Mouse (Mus musculus) layer of hippocampus, postnatal 36 days (tissue): ENCODE data around the gene Etv6. TPM values are rescaled to one million over a fixed set of nuclear protein-coding genes. Genes with fewer than 3 reads are reported as not detected.

Source experiments
- DNase-seq, 2 experiments: peaks; one replicate each; pipeline ENCODE4 v3.0.0; 2022
- total RNA-seq, 2 experiments: library from RNA; stranded (reverse); gene quantifications; 2 replicates each; pipeline ENCODE4 v1.2.3; 2021

Gene Etv6
- total RNA-seq, 2 experiments from 2014 or later: 9.9 to 11.2 TPM

DNA sequence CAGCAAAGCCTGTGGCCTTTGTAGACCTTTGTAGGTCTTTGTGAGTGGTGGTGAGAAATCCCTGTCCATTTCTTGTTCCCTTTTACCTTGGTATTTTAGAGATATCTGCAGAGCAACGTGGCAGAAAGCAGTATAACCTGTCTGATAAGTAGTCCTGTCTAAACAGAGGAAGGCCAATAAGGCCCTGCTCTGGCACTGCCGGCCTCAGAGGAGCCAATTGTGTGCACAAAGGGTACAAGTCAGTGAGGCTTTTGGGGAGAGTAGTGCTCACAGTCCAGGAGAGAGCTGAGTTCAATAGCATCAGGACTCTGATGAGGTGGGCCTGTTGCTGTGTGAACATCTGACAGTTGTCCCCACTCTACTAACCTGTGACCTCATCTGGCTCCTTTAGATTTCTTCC is 77.7 kb downstream of the Etv6 start:
- DNase-seq: no peak

DNA sequence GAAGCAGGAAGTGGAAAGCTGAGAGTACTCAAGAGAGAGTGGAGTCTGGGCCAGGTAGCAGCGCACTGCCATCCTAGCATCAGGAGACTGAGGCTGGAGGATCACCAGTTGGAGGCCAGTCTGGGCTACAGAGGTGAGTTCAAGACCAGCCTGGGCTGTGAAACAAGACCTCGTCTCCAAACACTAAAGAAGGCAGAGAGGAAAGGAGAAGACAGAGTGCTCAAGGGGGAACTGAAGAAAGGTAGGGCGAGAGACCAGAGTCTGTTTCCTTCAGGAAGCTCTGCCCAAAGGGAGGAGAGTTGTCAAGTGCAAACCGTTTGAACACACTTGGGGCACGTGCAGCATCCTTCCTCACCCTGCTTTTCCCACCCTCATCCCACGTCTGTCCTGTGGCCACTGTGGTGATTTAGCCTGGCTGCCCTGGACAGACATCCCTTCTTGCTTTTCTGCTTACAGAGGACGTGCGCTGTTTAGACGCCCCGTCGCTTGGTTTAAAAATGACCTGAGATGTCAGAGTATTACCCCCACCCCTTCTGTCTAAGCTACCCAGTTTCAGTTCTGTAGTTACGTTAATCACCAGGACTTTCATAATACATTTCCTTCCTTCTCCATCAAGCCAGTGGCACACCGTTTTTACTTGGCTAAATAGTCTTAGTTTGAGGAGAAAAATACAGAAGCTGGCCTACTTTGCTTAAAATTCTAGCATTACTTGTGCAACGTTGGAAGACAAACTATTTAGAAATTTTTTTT is 79.9 kb downstream of the Etv6 start:
- DNase-seq: no peak

GRCm38 (mm10) chr6:134117380-134117938 is 82.0 kb downstream of the Etv6 start:
- DNase-seq: no peak

GRCm38 (mm10) chr6:134118506-134118905 is 83.0 kb downstream of the Etv6 start:
- DNase-seq: no peak

DNA sequence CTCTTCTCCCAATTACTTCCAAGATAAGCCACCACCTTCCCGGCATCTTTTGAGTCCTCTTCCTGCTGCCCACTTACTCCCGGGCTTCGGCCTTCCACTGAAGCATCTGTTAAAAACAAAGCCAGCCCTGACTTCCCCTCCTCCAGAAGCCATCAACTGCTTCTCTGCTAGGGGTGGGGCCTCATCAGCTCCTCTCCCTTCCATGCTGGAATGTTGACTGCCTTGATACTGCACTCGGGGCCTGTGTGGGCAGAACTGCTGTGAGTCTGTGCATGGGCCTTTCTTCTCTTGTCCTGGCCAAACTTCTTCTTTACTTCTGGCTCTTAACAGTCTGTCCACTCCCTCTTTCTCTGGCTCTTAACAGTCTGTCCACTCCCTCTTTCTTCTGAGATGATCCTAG is 83.6 kb downstream of the Etv6 start:
- DNase-seq: no peak

DNA sequence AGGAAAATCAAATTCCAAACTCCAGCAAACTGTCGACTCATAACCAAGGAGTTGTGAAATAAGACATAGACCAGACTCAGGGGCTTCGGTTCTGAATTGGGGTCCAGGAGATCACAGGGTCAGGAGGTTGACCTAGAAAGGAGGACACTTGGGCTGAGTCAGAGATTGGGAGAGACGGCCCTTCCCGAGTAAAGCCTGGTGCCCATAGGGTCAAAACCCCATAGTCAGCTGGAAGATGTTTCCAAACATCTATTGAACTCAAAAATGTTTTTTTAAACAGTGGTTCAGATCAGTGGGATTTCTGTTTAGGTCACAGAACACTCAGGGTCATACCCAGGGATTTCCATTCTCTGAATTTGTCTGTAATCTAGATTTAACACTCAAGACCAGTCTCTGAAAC is 84.7 kb downstream of the Etv6 start:
- DNase-seq: no peak

DNA sequence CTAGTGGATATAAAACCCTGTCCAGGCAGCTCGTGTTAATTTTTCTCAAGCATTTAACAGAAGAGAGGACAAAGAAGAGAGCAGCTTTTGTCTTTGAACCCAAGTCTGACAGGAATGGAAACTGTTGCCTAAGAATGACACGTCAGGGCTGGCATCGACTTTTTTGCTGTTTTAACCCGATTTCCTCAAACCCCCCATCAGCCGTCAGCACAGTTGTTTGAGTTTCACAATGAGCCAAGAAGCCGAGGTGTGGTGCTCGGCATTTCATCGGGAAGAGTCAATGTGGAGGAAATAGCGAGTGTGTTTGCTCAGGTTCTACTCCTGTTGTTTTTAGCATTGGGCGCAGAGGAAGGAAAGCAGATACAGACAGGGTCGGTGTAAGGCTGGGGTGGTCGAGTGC is 85.2 kb downstream of the Etv6 start:
- no peak for DNase-seq

GRCm38 (mm10) chr6:134122945-134123344 is 87.4 kb downstream of the Etv6 start:
- no peak for DNase-seq

- no peak for DNase-seq
Measured at GRCm38 (mm10) chr6:134123474-134123873, 88.0 kb downstream of the Etv6 start.

GRCm38 (mm10) chr6:134124256-134124655 is 88.8 kb downstream of the Etv6 start:
- no peak for DNase-seq

DNA sequence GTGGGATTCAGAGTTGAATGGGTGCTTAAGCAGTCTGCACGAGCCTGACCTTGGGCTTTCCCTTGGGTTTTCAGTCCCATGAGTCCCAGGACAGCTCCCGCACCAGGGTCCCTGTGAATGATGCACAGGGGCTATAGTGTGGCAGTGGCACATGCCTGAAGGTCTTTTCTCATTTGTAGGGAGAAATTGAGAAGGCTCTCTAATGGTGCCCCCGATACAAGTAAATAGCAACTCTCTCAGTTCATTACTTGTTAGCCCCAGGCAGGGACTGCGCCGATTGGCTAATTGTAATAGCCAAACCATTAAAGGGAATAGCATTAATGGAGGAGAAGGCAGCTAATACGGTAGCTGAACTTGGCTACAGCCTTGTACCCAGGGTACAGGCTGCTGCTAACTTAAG is 92.5 kb downstream of the Etv6 start:
- no peak for DNase-seq

GRCm38 (mm10) chr6:134128594-134128993 is 93.1 kb downstream of the Etv6 start:
- no peak for DNase-seq

DNA sequence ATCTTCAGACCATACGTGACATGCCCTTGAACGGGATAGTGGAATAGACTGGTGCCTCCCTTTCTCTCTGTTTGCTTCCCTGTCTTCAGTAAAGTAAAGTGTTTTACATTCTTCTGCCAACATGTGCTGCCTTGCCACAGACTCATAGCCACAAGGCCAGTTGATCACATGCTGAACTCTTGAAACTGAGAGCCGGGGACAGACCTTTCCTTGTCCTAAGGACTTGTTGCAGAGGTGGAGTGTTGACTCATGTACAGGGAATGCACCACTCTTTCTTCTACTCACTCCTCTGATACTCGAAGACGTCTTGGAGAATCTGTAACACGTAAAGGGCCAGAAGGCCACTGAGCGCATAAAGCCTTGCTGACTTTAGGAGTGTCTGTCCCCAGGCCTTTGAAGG is 94.3 kb downstream of the Etv6 start:
- no peak for DNase-seq

- DNase-seq: no peak
Measured at GRCm38 (mm10) chr6:134130816-134131215, 95.3 kb downstream of the Etv6 start.

DNA sequence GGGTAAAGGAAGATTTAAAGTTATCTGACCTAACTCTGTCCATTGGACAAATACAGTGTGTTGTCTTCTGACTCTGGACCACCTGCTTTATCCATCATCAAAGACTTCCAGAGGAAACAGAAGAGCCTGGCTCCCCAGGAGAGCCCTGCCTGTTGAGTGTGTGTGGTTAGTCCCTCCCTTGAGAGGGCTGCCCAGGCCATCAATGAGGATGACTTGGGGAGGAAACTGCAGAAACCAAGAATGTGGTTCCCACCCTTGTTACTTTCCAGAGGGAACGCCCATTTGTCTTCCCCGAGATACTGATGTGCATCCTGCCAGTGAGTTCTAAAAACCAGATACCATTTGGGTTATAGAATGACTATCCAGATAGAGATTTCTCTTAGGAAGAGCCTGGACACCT is 96.1 kb downstream of the Etv6 start:
- no peak for DNase-seq

- DNase-seq: no peak
Measured at GRCm38 (mm10) chr6:134133756-134134155, 98.3 kb downstream of the Etv6 start.

GRCm38 (mm10) chr6:134134821-134135323 is 99.4 kb downstream of the Etv6 start:
- no peak for DNase-seq

GRCm38 (mm10) chr6:134136315-134136714 is 100.8 kb downstream of the Etv6 start:
- no peak for DNase-seq

DNA sequence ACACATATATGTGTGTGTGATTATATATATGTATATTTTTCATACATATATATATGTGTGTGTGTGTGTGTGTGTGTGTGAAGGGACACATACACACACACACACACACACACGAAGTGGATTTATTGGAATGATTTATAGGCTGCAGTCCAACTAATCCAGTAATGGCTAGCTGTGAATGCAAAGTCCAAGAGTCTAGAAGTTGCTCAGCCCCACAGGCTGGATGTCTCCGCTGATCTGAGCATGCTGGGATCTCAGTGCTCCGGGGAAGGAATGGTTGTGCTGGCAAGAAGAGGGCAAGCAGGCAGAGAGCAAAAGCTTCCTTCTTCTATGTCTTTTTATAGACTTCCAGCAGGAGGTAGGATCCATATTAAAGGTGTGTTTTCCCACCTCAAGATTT is 103.9 kb downstream of the Etv6 start:
- DNase-seq: no peak

DNA sequence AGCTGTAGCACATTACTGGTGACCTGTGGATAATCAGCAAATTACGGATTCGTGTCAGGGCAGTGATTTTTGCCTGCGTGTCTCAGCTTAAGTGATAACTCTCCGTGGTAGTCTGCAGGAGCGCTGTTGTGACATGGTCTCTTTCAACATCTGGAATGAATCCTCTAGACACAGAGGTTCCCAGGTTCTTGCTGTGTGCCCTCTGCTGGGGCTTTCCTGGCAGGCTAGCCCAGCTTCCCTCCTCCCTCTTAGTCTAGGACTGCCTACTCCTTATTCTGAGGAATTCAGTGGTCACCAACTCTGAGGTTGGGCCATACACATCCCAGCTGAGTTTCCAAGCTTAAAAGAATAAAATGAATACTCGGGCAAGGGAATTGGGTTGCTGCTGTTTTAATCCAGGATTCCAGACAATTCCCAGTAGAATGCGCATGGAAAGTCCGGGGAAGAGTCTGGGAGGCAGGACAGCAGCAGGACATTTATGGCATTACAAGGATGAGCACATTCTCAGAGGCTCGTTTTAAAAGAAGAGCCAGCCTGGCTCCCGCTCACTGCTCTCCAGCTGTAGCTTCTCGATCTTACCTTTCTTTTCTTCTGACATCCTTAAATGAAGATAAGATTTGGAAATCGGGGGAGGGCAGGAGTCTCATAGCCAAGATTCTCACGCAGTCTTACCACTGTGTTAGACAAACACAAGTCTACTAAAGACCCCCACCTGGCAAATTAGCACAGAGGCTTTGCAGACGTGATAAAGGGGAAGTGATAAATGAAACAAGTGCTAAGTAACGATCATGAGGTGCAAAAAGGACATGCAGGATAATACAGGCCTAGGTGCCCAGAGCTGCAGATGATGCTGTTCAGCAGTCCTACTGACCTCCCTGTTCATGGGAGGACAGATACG is 105.5 kb downstream of the Etv6 start:
- no peak for DNase-seq

GRCm38 (mm10) chr6:134141616-134142165 is 106.2 kb downstream of the Etv6 start:
- DNase-seq: no peak

DNA sequence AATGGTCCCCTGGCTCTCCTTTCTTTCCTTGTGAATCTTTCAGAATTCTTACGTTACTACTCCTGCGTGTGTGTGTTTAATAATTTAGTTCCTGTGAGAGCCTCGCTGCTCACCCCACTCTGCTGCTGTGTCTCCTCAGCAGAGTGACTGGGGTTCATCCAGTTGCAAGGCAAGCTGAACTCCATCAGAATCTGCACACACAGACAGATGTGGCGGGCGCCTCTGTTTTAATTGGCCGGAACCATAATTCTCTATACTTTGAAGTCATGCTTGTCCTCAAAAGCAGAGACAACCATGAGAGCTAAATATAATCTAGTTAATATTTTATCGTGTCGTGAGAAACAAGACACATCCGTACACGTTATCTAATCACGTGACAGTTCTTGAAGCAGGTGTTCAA is 107.2 kb downstream of the Etv6 start:
- no peak for DNase-seq

- DNase-seq: no peak
Measured at GRCm38 (mm10) chr6:134143649-134144097, 108.2 kb downstream of the Etv6 start.
